Mouse (Mus musculus) thymus, postnatal 36 days (tissue): ENCODE results near the gene Cemip2.

Source experiments
- DNase-seq, 2 experiments: peaks; one replicate each; pipeline ENCODE4 v3.0.0; 2022; ENCODE audit warnings: mixed read lengths in 2 of 2

Cemip2 gene

GRCm38 (mm10) chr19:21868471-21868870 is 90.3 kb downstream of the Cemip2 start:
- no peak for DNase-seq

- DNase-seq: no peak
These were observed 104.2 kb downstream of the Cemip2 start for GRCm38 (mm10) chr19:21882110-21882940.

GRCm38 (mm10) chr19:21883053-21883452 is 104.9 kb downstream of the Cemip2 start:
- DNase-seq: no peak

GRCm38 (mm10) chr19:21883922-21884321 is 105.8 kb downstream of the Cemip2 start:
- DNase-seq: no peak

GRCm38 (mm10) chr19:21884385-21884784 is 106.2 kb downstream of the Cemip2 start:
- no peak for DNase-seq

- DNase-seq: no peak
These were observed 108.1 kb downstream of the Cemip2 start for GRCm38 (mm10) chr19:21886166-21886657.

- DNase-seq: no peak
These were observed 112.6 kb downstream of the Cemip2 start for GRCm38 (mm10) chr19:21890699-21891098.

- DNase-seq: no peak
These were observed 116.7 kb downstream of the Cemip2 start for GRCm38 (mm10) chr19:21894792-21895191.

GRCm38 (mm10) chr19:21895540-21895939 is 117.4 kb downstream of the Cemip2 start:
- no peak for DNase-seq

- no peak for DNase-seq
These were observed 119.1 kb downstream of the Cemip2 start for GRCm38 (mm10) chr19:21897122-21897827.

- no peak for DNase-seq
These were observed 120.1 kb downstream of the Cemip2 start for GRCm38 (mm10) chr19:21898015-21898939.
